Mouse (Mus musculus) heart, postnatal 0 days (tissue): ENCODE measurements around the gene Chst14.

Experiments
- CTCF ChIP-seq: IDR thresholded peaks from 2 replicates; pipeline ENCODE4 v1.5.1; 2016; ENCODE audit warnings: antibody characterized with exemption, control low read depth, low read depth
- EP300 ChIP-seq: IDR thresholded peaks from 2 replicates; pipeline ENCODE4 v1.6.1; 2016; ENCODE audit warnings: antibody characterized with exemption, low read depth

- TF ChIP-seq CTCF (no peak), EP300 (no peak)
Observed at GRCm38 (mm10) chr2:118961546-118961945, 35.2 kb downstream of the Chst14 start.
